Mouse (Mus musculus) liver, adult 2 months (tissue): ENCODE results near the gene Atraid. TPM values are rescaled to one million over a fixed set of nuclear protein-coding genes. Genes with fewer than 3 reads are reported as not detected.

ENCODE experiments used
- DNase-seq: peaks from one replicate; pipeline ENCODE4 v3.0.0-alpha.2; 2011; ENCODE audit warnings: low read depth, low spot score; ENCODE audit errors: extremely low read depth
- H3K27ac ChIP-seq: fragments of 200-500 bp; replicated peaks from 2 replicates; pipeline ENCODE4 v1.5.1; 2012; ENCODE audit warnings: low read depth, mild to moderate bottlenecking, control low read depth, inconsistent platforms, low read length; ENCODE audit not compliant: insufficient read depth
- H3K27me3 ChIP-seq: fragments of 200-500 bp; 2 replicates; pipeline ENCODE4 v1.6.1; 2012; ENCODE audit warnings: mild to moderate bottlenecking, moderate library complexity, low read length, inconsistent platforms; ENCODE audit not compliant: control insufficient read depth, insufficient read depth
- H3K36me3 ChIP-seq: fragments of 200-500 bp; 2 replicates; pipeline ENCODE4 v1.6.1; 2012; ENCODE audit warnings: low read length, inconsistent platforms; ENCODE audit not compliant: control insufficient read depth, insufficient read depth
- H3K4me1 ChIP-seq: fragments of 200-500 bp; 2 replicates; pipeline ENCODE4 v1.6.1; 2011; ENCODE audit warnings: low read length; ENCODE audit not compliant: control insufficient read depth, insufficient read depth
- H3K4me3 ChIP-seq: fragments of 200-500 bp; 2 replicates; pipeline ENCODE4 v1.5.1; 2011; ENCODE audit warnings: low read depth, mild to moderate bottlenecking, control low read depth, low read length, moderate library complexity; ENCODE audit not compliant: insufficient read depth
- H3K79me2 ChIP-seq: fragments of 200-500 bp; 2 replicates; pipeline ENCODE4 v1.6.1; 2012; ENCODE audit warnings: inconsistent platforms, mild to moderate bottlenecking, low read length, moderate library complexity; ENCODE audit not compliant: control insufficient read depth, insufficient read depth
- H3K9ac ChIP-seq: fragments of 200-500 bp; 2 replicates; pipeline ENCODE4 v1.6.1; 2012; ENCODE audit warnings: low read depth, mild to moderate bottlenecking, control low read depth, inconsistent platforms, low read length
- CTCF ChIP-seq: fragments of 200-500 bp; IDR thresholded peaks from 2 replicates; pipeline ENCODE4 v1.5.1; 2011; ENCODE audit warnings: low read depth, low read length, control low read depth
- POLR2A ChIP-seq: fragments of 200-500 bp; IDR thresholded peaks from 2 replicates; pipeline ENCODE4 v1.6.1; 2011; ENCODE audit warnings: low read length, control low read depth; ENCODE audit not compliant: insufficient read depth; ENCODE audit errors: extremely low read depth
- WGBS: fragments of 180-500 bp; shearing (Covaris S2); methylation state at CpG from one replicate; pipeline ENCODE4 v1.1.7; 2018; 5-methylcytosine and 5-hydroxymethylcytosine counted together
- polyA plus RNA-seq: library from polyadenylated mRNA; depleted of rRNA; stranded (reverse); fragments of >200 nt; gene quantifications from 2 replicates; pipeline ENCODE4 v1.2.3, GENCODE M21; 2012; rRNA removed
- total RNA-seq: library from RNA; depleted of rRNA; stranded (reverse); fragments of >200 nt; gene quantifications from 2 replicates; pipeline ENCODE4 v1.2.3, GENCODE M21; 2014; rRNA removed

Gene Atraid
- 172 and 185 TPM in 2 replicates for total RNA-seq
- polyA plus RNA-seq, result 160 TPM in 2 replicates

- Histone ChIP-seq H3K36me3 (peaks cover 3% of the 10 kb centered on the region; the same call in 1 of the 2 replicates), H3K4me3 (peak within 1 kb of the TSS; percentile 80), H3K79me2 (no peaks in the 10 kb centered on the region), H3K27ac (peak within 1 kb of the TSS; percentile 96), H3K4me1 (peaks cover 2% of the 10 kb centered on the region), H3K27me3 (no peaks in the 10 kb centered on the region), H3K9ac (peak within 1 kb of the TSS; percentile 87)
- DNase-seq, result peak; percentile 92
- TF ChIP-seq POLR2A, result peak; percentile 96
- 0 out of 2 replicates have a peak, but pooled peaks have one; percentile 6 for TF ChIP-seq CTCF
- under 1% methylated on average over 73 of the region's 73 CpGs for WGBS
Measured at GRCm38 (mm10) chr5:31047848-31048762, at the start of gene Atraid. TSS of gene Atraid (plus strand) at chr5:31048312.

- H3K9ac ChIP-seq, result no peak overlapping the region
- no peaks in the 10 kb centered on the region for H3K27me3 ChIP-seq
- TF ChIP-seq POLR2A, result no peak
- TF ChIP-seq CTCF, result no peak
- no peaks in the 10 kb centered on the region for H3K36me3 ChIP-seq
- H3K4me1 ChIP-seq, result peaks cover 5% of the 10 kb centered on the region; the same call in 1 of the 2 replicates
- H3K27ac ChIP-seq, result no peak overlapping the region
- WGBS, result 86% methylated on average over 5 of the region's 5 CpGs
- H3K4me3 ChIP-seq, result no peak overlapping the region
- H3K79me2 ChIP-seq, result no peaks in the 10 kb centered on the region
- DNase-seq, result no peak
Measured at GRCm38 (mm10) chr5:30999324-30999723, 48.8 kb upstream of the Atraid start.

- Histone ChIP-seq H3K4me3 (no peak overlapping the region), H3K4me1 (peaks cover 1% of the 10 kb centered on the region; the same call in 1 of the 2 replicates), H3K27ac (no peak overlapping the region), H3K36me3 (no peaks in the 10 kb centered on the region), H3K9ac (no peak overlapping the region), H3K79me2 (no peaks in the 10 kb centered on the region), H3K27me3 (no peaks in the 10 kb centered on the region)
- no peak for TF ChIP-seq POLR2A
- TF ChIP-seq CTCF, result no peak
- DNase-seq, result no peak
- 78% methylated on average over 7 of the region's 7 CpGs for WGBS
Measured at GRCm38 (mm10) chr5:31000122-31000521, 48.0 kb upstream of the Atraid start.

- Histone ChIP-seq H3K36me3 (no peaks in the 10 kb centered on the region), H3K27ac (no peak overlapping the region), H3K79me2 (no peaks in the 10 kb centered on the region), H3K27me3 (no peaks in the 10 kb centered on the region), H3K9ac (no peak overlapping the region), H3K4me1 (no peaks in the 10 kb centered on the region), H3K4me3 (no peak overlapping the region)
- TF ChIP-seq POLR2A (no peak), CTCF (no peak)
- DNase-seq, result no peak
- 77% methylated on average over 2 of the region's 2 CpGs for WGBS
Measured at GRCm38 (mm10) chr5:31000993-31001392, 47.1 kb upstream of the Atraid start.

GRCm38 (mm10) chr5:31001560-31001959 is 46.6 kb upstream of the Atraid start:
- no peak for TF ChIP-seq CTCF
- TF ChIP-seq POLR2A, result no peak
- no peaks in the 10 kb centered on the region for H3K4me1 ChIP-seq
- DNase-seq, result no peak
- no peaks in the 10 kb centered on the region for H3K79me2 ChIP-seq
- no peak overlapping the region for H3K4me3 ChIP-seq
- no peaks in the 10 kb centered on the region for H3K36me3 ChIP-seq
- WGBS, result 85% methylated on average over 4 of the region's 4 CpGs
- no peaks in the 10 kb centered on the region for H3K27me3 ChIP-seq
- H3K9ac ChIP-seq, result no peak overlapping the region
- no peak overlapping the region for H3K27ac ChIP-seq

- Histone ChIP-seq H3K4me1 (no peaks in the 10 kb centered on the region), H3K36me3 (no peaks in the 10 kb centered on the region), H3K27ac (no peak overlapping the region), H3K4me3 (no peak overlapping the region), H3K27me3 (no peaks in the 10 kb centered on the region), H3K9ac (no peak overlapping the region), H3K79me2 (no peaks in the 10 kb centered on the region)
- WGBS, result 10% methylated on average over 5 of the region's 5 CpGs
- DNase-seq, result peak; percentile 58
- TF ChIP-seq POLR2A (no peak), CTCF (peak; percentile 81)
Measured at GRCm38 (mm10) chr5:31004184-31004583, 43.9 kb upstream of the Atraid start.
